In the genomic region with DNA sequence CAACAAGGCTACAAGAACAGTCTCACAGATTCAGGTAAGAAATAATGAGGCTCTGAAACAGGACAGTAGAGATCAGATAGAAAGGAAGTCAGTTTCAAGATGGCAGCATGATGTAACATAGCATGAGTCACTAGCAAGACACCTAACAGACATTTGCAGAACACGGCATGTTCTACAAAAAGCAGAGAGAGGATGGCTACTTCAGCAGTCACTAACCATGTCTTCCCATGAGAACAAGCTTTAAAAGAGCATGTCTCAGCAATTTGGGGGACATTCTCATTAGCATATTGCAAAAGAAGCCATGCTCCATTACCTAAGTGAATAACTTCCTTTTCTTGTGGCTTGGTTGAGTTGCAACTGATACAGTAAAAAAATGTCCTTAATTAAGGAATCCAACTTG, we compare ENCODE assay signal across 24 mouse cellular contexts.
A peak's percentile ranks its signal among the peaks of the same experiment; 100 is the strongest.
DNase-seq lines count a peak whose midpoint lies in the region; ATAC-seq lines count a peak whose summit lies in the region.
"Had no signal": no experiment of that assay in that cellular context is flagged by ENCODE, and none has a peak within 500 bp of the region (broad histone marks: within the 10 kb centered on the region; RNA-seq: fewer than 3 reads in every experiment).

No protein-coding gene starts in this region.

- no peaks in the 10 kb centered on the region for H3K4me1 ChIP-seq in hindbrain, embryonic 11.5 days (replicated peaks; ENCODE audit: control insufficient read depth, insufficient read depth, low read length)
- H3K4me1 ChIP-seq: embryonic facial prominence, embryonic 13.5 days; forebrain, embryonic 12.5 days; heart, embryonic 10.5 days; heart, embryonic 15.5 days; intestine, embryonic 15.5 days had no signal

- no peak overlapping the region for H3K27ac ChIP-seq in hindbrain, embryonic 11.5 days (ENCODE audit: low read depth, low read length)
- H3K27ac ChIP-seq: embryonic facial prominence, embryonic 13.5 days; forebrain, embryonic 12.5 days; heart, embryonic 10.5 days; heart, embryonic 15.5 days; hindbrain, embryonic 14.5 days; intestine, embryonic 15.5 days had no signal

- H3K4me2 ChIP-seq in hindbrain, embryonic 11.5 days (replicated peaks; ENCODE audit: low read depth, low read length) = no peak overlapping the region
- H3K4me2 ChIP-seq: embryonic facial prominence, embryonic 13.5 days; forebrain, embryonic 12.5 days; heart, embryonic 15.5 days; hindbrain, embryonic 14.5 days; intestine, embryonic 15.5 days had no signal

- peak; percentile 85 for ATAC-seq in megakaryocyte, adult 5-6 weeks (ENCODE audit: poor library complexity, severe bottlenecking)
- no peak for ATAC-seq in hindbrain, embryonic 11.5 days (ENCODE audit: low FRiP score)
- ATAC-seq: CD4-positive, CD25-positive, alpha-beta regulatory T cell, adult 4 months; forebrain, embryonic 16.5 days; intestine, embryonic 15.5 days had no signal

- H3K27me3 ChIP-seq in splenic B cell, adult 2 months (ENCODE audit: control insufficient read depth, insufficient read depth, low read length, poor library complexity, severe bottlenecking) = no peaks in the 10 kb centered on the region
- H3K27me3 ChIP-seq in hindbrain, embryonic 11.5 days (ENCODE audit: control insufficient read depth, insufficient read depth, low read length) = no peaks in the 10 kb centered on the region
- H3K27me3 ChIP-seq: embryonic facial prominence, embryonic 13.5 days; forebrain, embryonic 12.5 days; heart, embryonic 15.5 days; intestine, embryonic 15.5 days had no signal

- H3K9me3 ChIP-seq in hindbrain, embryonic 11.5 days (ENCODE audit: control insufficient read depth, low read length) = no peaks in the 10 kb centered on the region
- H3K9me3 ChIP-seq: embryonic facial prominence, embryonic 13.5 days; forebrain, embryonic 12.5 days; G1E; heart, embryonic 10.5 days; heart, embryonic 15.5 days; intestine, embryonic 15.5 days had no signal

- no peak overlapping the region for H3K9ac ChIP-seq in hindbrain, embryonic 11.5 days (ENCODE audit: low read depth, low read length)
- H3K9ac ChIP-seq: embryonic facial prominence, embryonic 13.5 days; forebrain, embryonic 12.5 days; heart, embryonic 15.5 days; hindbrain, embryonic 14.5 days; intestine, embryonic 15.5 days had no signal

- DNase-seq in 416B (ENCODE audit: low read depth) = peak; percentile 61
- DNase-seq in c-Kit-positive CD71-negative TER-119-negative erythroid progenitor cells, embryonic 14.5 days (ENCODE audit: low read depth) = peak; percentile 4
- peak; percentile 2 for DNase-seq in splenic B cell, adult 2 months (ENCODE audit: low read depth, low spot score)
- DNase-seq in spleen, postnatal 10 days (ENCODE audit: low spot score in 2 of 2) = no peak
- DNase-seq in spleen, postnatal 14 days (ENCODE audit: low spot score in 2 of 2) = no peak
- no peak for DNase-seq in hindbrain, embryonic 11.5 days (ENCODE audit: low spot score)
- DNase-seq: adrenal gland, adult 8-10 months; adrenal gland, postnatal 36 days; B cell, adult 2 months; cerebellum, adult 11-12 months; cerebellum, adult 9-10 months; cerebellum, postnatal 25 days; gastrocnemius, postnatal 25 days; heart, postnatal 14 days had no signal

- no peaks in the 10 kb centered on the region for H3K36me3 ChIP-seq in splenic B cell, adult 2 months (ENCODE audit: control insufficient read depth, insufficient read depth, low read length, poor library complexity, severe bottlenecking)
- no peaks in the 10 kb centered on the region for H3K36me3 ChIP-seq in hindbrain, embryonic 11.5 days (ENCODE audit: control insufficient read depth, insufficient read depth, low read length)
- H3K36me3 ChIP-seq: embryonic facial prominence, embryonic 13.5 days; forebrain, embryonic 12.5 days; G1E; heart, embryonic 10.5 days; heart, embryonic 15.5 days; intestine, embryonic 15.5 days had no signal

- no peak overlapping the region for H3K4me3 ChIP-seq in hindbrain, embryonic 11.5 days (ENCODE audit: low read depth, low read length)
- H3K4me3 ChIP-seq: embryonic facial prominence, embryonic 13.5 days; forebrain, embryonic 12.5 days; heart, embryonic 10.5 days; heart, embryonic 15.5 days; intestine, embryonic 15.5 days had no signal

- WGBS in hindbrain, embryonic 11.5 days = 80% methylated on average over 1 of the region's 1 CpGs

Comparison
In these comparisons a context has a peak if more than half of its experiments do, and no peak if none do; other contexts are left out.
1. DNase-seq: peak in 416B (single experiment), c-Kit-positive CD71-negative TER-119-negative erythroid progenitor cells, embryonic 14.5 days (single experiment) and splenic B cell, adult 2 months (single experiment); none in spleen, postnatal 10 days (0 of 2), spleen, postnatal 14 days (0 of 2) and hindbrain, embryonic 11.5 days (single experiment).